Mouse (Mus musculus) lung, postnatal 10 days (tissue): ENCODE data around the gene Acsf3.

Source experiments
- DNase-seq: peaks from one replicate; pipeline ENCODE4 v3.0.0; 2021

Gene Acsf3

GRCm38 (mm10) chr8:122812610-122813250, 37.4 kb downstream of the Acsf3 start:
- DNase-seq: no peak

GRCm38 (mm10) chr8:122814608-122815007, 39.3 kb downstream of the Acsf3 start:
- DNase-seq: no peak

- DNase-seq: no peak
Measured at GRCm38 (mm10) chr8:122816965-122817364, 41.7 kb downstream of the Acsf3 start.

- no peak for DNase-seq
Measured at GRCm38 (mm10) chr8:122817724-122818496, 42.6 kb downstream of the Acsf3 start.

- no peak for DNase-seq
Measured at GRCm38 (mm10) chr8:122819776-122820175, 44.5 kb downstream of the Acsf3 start.

GRCm38 (mm10) chr8:122824571-122824970, 49.3 kb downstream of the Acsf3 start:
- no peak for DNase-seq

GRCm38 (mm10) chr8:122824986-122825385, 49.7 kb downstream of the Acsf3 start:
- DNase-seq: no peak

GRCm38 (mm10) chr8:122825408-122825807, 50.1 kb downstream of the Acsf3 start:
- no peak for DNase-seq

GRCm38 (mm10) chr8:122829396-122829795, 54.1 kb downstream of the Acsf3 start:
- DNase-seq: no peak

GRCm38 (mm10) chr8:122830349-122831061, 55.2 kb downstream of the Acsf3 start:
- peak; percentile 93 for DNase-seq

GRCm38 (mm10) chr8:122834416-122834815, 59.1 kb downstream of the Acsf3 start:
- no peak for DNase-seq

GRCm38 (mm10) chr8:122834971-122835370, 59.7 kb downstream of the Acsf3 start:
- DNase-seq: peak; percentile 84

- DNase-seq: no peak
Measured at GRCm38 (mm10) chr8:122836199-122836598, 60.9 kb downstream of the Acsf3 start.

GRCm38 (mm10) chr8:122836696-122837095, 61.4 kb downstream of the Acsf3 start:
- DNase-seq: no peak

GRCm38 (mm10) chr8:122844161-122844560, 68.9 kb downstream of the Acsf3 start:
- no peak for DNase-seq

GRCm38 (mm10) chr8:122845662-122846061, 70.4 kb downstream of the Acsf3 start:
- peak; percentile 54 for DNase-seq

- DNase-seq: peak; percentile 68
Measured at GRCm38 (mm10) chr8:122847829-122848561, 72.7 kb downstream of the Acsf3 start, which contains the start of gene Cdh15. Gene Cdh15, plus strand, starts transcription at chr8:122847966.

GRCm38 (mm10) chr8:122849152-122849910, 74.0 kb downstream of the Acsf3 start:
- no peak for DNase-seq

- no peak for DNase-seq
Measured at GRCm38 (mm10) chr8:122850641-122851240, 75.5 kb downstream of the Acsf3 start.

- no peak for DNase-seq
Measured at GRCm38 (mm10) chr8:122851692-122852545, 76.6 kb downstream of the Acsf3 start.

GRCm38 (mm10) chr8:122852546-122852905, 77.2 kb downstream of the Acsf3 start:
- DNase-seq: no peak
